Mouse (Mus musculus): ENCODE measurements around the gene R3hdm2. TPM values are rescaled to one million over a fixed set of nuclear protein-coding genes. Genes with fewer than 3 reads are reported as not detected.

The R3hdm2 gene
- polyA plus RNA-seq, 1 experiment from 2014 or later: 33.3 TPM

DNA sequence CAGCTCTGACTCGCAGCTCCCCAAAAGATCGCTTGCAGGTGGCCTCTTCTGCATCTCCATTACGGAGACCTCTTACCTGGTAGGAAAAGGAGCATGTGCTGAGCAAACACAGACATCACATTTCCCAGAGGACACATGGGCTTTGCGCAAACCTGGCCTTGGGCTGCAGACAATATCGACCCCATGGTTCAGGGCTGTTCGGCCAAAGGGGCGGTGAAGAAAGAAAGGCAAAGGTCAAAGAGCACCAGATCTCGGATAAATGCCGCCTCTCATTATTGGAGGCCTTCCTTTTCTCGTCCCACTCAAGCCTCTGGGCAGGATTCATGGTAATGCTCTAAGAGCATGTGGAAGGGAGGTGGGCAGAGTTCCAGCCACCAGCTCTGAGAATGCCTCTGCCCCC, 24.8 kb upstream of the R3hdm2 start:
- H3K27me3 ChIP-seq: peaks cover 2% of the 10 kb centered on the region; the same call in 1 of the 2 replicates
- peaks cover 9% of the 10 kb centered on the region; the same call in 1 of the 2 replicates for H3K4me1 ChIP-seq (replicated peaks)
- no peak overlapping the region for H3K9ac ChIP-seq
- no peak overlapping the region for H3K4me3 ChIP-seq
- WGBS: 55% methylated on average over 10 of the region's 10 CpGs
- H3K9me3 ChIP-seq: no peaks in the 10 kb centered on the region
- H3K4me2 ChIP-seq: no peak overlapping the region
- no peak overlapping the region for H3K27ac ChIP-seq (replicated peaks)
- no peak for ATAC-seq (ENCODE audit: low read depth)
- H3K36me3 ChIP-seq: no peaks in the 10 kb centered on the region

DNA sequence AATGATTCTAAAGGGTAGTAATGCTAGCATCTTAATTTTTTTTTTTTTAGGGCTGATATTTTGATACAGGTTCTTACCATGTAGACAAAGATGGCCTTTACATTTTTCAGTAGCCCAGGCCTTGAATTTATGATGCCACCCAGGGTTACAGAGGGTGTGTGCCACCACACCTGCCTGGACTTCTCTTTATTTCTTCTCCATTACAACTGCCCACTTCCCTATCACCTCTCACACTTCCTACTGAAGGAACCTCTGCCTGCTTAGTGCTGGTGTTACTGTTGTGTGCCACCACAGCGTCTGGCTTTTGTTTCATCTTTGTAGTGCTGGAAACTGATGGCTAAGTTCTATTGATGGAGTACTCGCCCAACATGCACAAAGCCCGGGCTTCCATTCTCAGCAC, 19.4 kb upstream of the R3hdm2 start:
- no peaks in the 10 kb centered on the region for H3K9me3 ChIP-seq
- H3K4me1 ChIP-seq (replicated peaks): no peaks in the 10 kb centered on the region
- WGBS: 87% methylated on average over 3 of the region's 3 CpGs
- no peak for ATAC-seq (ENCODE audit: low read depth)
- no peak overlapping the region for H3K9ac ChIP-seq
- H3K27ac ChIP-seq (replicated peaks): no peak overlapping the region
- no peak overlapping the region for H3K4me2 ChIP-seq
- no peak overlapping the region for H3K4me3 ChIP-seq
- H3K36me3 ChIP-seq: no peaks in the 10 kb centered on the region
- H3K27me3 ChIP-seq: no peaks in the 10 kb centered on the region

DNA sequence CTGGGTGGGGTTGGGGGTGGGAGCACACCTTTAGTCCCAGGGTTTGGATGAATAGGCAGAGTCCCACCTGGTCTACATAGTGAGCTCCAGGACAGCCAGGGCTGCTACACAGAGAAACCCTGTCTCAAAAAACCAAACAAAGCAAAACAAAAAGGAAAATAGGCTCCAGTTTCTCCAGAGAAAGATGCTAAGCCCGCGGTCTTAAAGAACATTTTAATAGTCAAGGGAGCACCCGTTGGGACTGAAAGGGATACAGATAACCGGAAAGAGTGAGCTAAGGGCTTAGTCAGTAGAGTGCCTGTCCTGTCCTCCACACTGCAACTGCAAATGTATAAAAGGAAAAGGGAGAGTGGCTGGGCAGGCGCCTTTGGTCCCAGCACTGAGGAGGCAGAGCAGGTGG, 13.0 kb upstream of the R3hdm2 start:
- no peak overlapping the region for H3K9ac ChIP-seq
- no peaks in the 10 kb centered on the region for H3K36me3 ChIP-seq
- 76% methylated on average over 5 of the region's 5 CpGs for WGBS
- H3K4me2 ChIP-seq: no peak overlapping the region
- no peak overlapping the region for H3K4me3 ChIP-seq
- ATAC-seq (ENCODE audit: low read depth): no peak
- H3K9me3 ChIP-seq: no peaks in the 10 kb centered on the region
- no peaks in the 10 kb centered on the region for H3K4me1 ChIP-seq (replicated peaks)
- H3K27ac ChIP-seq (replicated peaks): no peak overlapping the region
- H3K27me3 ChIP-seq: no peaks in the 10 kb centered on the region

DNA sequence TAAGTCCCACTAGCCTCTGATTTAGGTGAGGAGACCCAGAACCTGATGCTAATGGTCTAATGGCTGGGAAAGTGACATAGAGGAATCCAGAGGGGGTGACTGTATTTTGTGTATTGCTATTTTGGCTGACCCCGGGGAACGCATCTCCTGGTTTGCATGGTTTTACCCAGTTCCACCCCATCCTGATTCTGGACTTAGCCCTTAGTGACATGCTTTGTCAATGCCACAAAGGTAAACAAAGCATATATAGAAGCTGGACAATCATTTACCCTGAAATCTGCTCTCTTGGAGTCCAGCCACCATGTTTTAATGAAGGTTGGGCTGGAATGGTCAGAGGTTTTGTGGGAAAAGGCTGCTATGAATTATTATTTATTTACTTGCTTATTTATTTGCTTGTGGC, 11.9 kb upstream of the R3hdm2 start:
- ATAC-seq (ENCODE audit: low read depth): no peak
- H3K36me3 ChIP-seq: no peaks in the 10 kb centered on the region

DNA sequence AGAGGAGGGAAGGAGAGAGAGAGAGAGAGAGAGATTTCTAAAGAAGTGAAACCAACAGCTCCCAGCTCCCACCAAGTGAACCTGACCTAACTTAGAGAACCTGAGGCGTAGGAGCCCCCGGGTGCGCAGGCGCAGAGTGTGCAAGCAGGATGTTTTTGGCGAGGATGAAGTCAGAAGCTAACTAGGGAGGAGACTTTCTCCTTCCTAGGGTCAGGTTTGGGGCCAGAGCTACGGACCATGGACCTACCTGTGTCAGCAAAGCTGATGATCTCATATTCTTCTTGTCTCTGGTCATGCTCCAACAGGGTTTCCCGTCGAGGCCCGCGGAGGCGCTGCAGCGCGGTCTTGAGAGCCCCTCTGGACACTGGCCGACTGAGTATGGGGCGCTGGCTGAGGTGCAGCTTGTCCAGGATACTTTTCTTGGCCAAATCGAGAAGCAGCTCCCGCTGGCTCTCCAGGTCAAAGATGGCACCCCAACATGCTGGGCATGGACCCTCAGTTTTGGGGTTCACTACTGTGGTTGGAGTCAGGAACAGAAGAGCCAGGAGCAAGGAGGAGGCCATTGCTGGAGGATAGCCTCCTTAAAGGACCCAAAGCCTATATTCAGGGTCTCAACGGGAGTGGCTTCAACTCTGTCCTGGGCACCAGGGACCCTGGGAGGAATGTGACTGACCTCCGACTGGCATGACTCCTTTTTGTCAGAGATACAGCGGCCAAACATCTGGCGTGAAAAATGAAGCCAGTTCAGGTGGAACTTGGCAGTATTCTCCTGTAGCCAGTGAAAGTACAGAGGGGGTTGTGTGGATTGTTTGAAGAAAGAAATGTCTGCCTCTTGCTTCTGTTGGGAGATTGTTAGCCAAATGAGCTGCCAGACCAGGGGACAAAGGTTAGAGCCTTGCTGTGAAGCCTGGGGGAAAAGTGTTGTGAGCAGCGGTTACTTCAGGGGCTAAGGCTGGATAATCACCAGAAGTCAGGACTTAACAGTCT, 10.0 kb upstream of the R3hdm2 start, which contains the start of gene Inhbc:
Gene Inhbc, minus strand, starts transcription at position 598 of the 987 bp plus-strand sequence.
- Histone ChIP-seq H3K27me3 (no peaks in the 10 kb centered on the region), H3K9me3 (no peaks in the 10 kb centered on the region), H3K4me3 (no peak within 1 kb of the TSS), H3K36me3 (no peaks in the 10 kb centered on the region), H3K4me1 (replicated peaks) (no peaks in the 10 kb centered on the region), H3K27ac (replicated peaks) (no peak within 1 kb of the TSS), H3K9ac (no peak within 1 kb of the TSS), H3K4me2 (no peak within 1 kb of the TSS)
- 83% methylated on average over 22 of the region's 22 CpGs for WGBS
- ATAC-seq (ENCODE audit: low read depth): no peak

More for the DNA sequence above, 11.9 kb upstream of the R3hdm2 start:
- Histone ChIP-seq H3K4me1 (replicated peaks) (no peaks in the 10 kb centered on the region), H3K4me2 (no peak overlapping the region), H3K27me3 (no peaks in the 10 kb centered on the region), H3K9me3 (no peaks in the 10 kb centered on the region), H3K9ac (no peak overlapping the region), H3K27ac (replicated peaks) (no peak overlapping the region), H3K4me3 (no peak overlapping the region)
- 79% methylated on average over 2 of the region's 2 CpGs for WGBS

DNA sequence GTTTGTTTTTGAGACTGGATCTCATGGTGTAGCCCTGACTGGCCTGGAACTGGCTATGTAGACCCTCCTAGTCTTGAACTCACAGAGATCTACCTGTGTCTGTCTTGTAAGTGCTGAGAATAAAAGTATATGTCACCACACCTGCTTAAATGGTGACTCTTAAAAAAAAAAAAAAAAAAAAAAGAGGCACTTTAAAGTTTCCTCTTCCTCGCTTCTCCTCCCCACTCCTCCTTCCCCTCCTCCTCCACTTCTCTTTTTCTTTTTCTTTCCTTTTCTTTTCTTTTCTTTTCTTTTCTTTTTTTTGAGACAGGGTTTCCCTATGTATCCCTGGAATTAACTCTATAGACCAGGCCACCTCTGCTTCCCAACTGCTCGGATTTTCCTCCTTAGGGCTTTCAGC, 9.1 kb upstream of the R3hdm2 start:
- Histone ChIP-seq H3K4me2 (no peak overlapping the region), H3K9me3 (no peaks in the 10 kb centered on the region), H3K36me3 (no peaks in the 10 kb centered on the region), H3K27ac (replicated peaks) (no peak overlapping the region), H3K27me3 (no peaks in the 10 kb centered on the region), H3K4me3 (no peak overlapping the region), H3K4me1 (replicated peaks) (no peaks in the 10 kb centered on the region), H3K9ac (no peak overlapping the region)
- WGBS: 67% methylated on average over 2 of the region's 2 CpGs
- ATAC-seq (ENCODE audit: low read depth): no peak

DNA sequence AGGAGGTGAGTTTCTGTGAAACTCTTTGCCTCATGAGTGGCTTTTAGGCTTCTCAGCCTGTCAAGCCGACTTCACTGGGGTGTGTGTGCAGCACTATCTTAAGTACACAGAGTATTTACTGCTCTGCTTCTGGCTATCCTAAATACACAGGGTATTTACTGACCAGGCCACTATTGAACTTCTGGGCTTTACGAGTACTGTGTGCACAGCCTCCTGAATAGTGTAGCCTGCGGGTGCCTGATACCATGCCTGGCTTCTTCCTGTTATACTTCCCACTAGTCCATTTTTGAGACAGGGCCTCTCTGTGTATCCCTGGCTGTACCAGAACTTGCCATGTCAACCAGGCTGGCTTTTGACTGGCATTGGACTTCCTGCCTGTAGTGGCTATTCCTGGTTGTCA, 2.4 kb upstream of the R3hdm2 start:
- Histone ChIP-seq H3K9me3 (no peaks in the 10 kb centered on the region), H3K4me1 (replicated peaks) (peaks cover 16% of the 10 kb centered on the region), H3K4me2 (no peak overlapping the region), H3K36me3 (no peaks in the 10 kb centered on the region), H3K4me3 (no peak overlapping the region), H3K9ac (no peak overlapping the region), H3K27ac (replicated peaks) (no peak overlapping the region), H3K27me3 (no peaks in the 10 kb centered on the region)
- WGBS: 79% methylated on average over 3 of the region's 3 CpGs
- ATAC-seq (ENCODE audit: low read depth): no peak

DNA sequence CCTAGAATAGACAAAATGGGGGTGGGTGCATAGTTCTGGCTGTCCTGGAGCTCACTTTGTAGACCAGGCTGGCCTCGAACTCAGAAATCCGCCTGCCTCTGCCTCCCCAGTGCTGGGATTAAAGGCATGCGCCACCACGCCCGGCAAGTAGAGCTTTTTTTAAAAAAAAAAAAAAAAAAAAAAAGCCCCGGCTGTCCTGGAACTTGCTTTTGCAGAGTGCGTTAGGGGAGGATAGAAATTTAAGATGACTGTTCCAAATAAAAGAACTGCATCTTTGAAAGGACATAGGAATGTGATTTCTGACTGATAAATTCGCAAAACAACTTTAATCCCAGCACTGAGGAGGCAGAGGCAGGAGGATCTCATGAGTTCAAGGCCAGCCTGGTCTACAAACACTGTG, 473 bp upstream of the R3hdm2 start:
- H3K27me3 ChIP-seq: no peaks in the 10 kb centered on the region
- no peaks in the 10 kb centered on the region for H3K9me3 ChIP-seq
- no peak for ATAC-seq (ENCODE audit: low read depth)
- WGBS: 80% methylated on average over 8 of the region's 8 CpGs
- peak overlapping the region; percentile 71 for H3K4me3 ChIP-seq
- peak overlapping the region; percentile 57 for H3K4me2 ChIP-seq
- H3K36me3 ChIP-seq: no peaks in the 10 kb centered on the region
- H3K27ac ChIP-seq (replicated peaks): peak overlapping the region; percentile 96
- peaks cover 26% of the 10 kb centered on the region for H3K4me1 ChIP-seq (replicated peaks)
- H3K9ac ChIP-seq: peak overlapping the region; percentile 91; the same call in 1 of the 2 replicates

DNA sequence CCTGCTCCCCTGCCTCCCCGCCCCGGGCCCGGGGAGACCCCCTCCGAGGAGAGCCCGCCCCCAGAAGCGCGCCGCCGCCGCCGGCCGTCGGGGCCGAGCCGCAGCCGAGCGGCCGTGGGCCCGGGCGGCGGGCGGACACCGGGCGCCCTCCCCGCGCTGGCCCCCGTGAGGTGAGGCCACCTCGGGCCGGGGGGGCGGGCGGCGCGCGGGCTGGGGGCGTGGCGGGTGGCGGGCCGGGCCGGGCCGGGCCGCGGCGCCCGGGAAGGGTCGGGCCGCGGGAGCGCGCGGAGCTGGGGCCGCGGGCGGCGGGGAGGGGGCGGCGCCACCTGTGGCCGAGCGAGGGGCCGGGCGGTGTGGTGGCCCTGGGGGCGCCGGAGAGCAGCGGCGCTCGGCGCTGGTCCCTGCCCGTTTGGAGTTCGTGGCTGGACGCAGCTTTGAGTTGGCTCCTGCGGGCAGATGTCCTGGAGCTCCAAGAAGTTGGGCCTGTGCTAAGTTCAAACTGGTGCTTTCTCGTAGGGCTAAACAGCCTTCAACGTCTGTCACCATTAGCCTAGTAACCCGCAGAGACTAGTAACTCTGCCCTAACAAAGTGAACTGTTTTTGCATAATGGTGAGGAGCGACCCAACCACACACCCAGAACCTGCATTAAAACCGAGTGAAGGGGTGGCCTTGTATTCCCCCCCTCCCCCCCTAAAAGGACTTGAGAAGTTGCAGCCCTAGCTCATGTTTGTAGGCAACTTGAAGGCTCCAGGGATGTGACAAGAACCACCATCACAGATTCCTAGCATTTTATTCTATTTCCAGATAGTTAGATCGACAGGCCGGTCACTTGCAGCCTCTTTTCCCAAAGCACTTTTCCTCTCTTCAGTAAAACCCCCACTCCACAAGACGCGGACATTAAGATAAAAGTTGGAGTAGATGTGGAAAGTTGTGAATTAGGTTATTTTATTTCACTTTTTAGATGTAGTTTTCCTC, 928 bp downstream of the R3hdm2 start:
- ATAC-seq (ENCODE audit: low read depth): peak; percentile 70
- WGBS: 1% methylated on average over 51 of the region's 79 CpGs
- H3K4me2 ChIP-seq: peak overlapping the region; percentile 74
- peak overlapping the region; percentile 96 for H3K27ac ChIP-seq (replicated peaks)
- no peaks in the 10 kb centered on the region for H3K9me3 ChIP-seq
- H3K4me1 ChIP-seq (replicated peaks): peaks cover 38% of the 10 kb centered on the region
- no peaks in the 10 kb centered on the region for H3K36me3 ChIP-seq
- no peaks in the 10 kb centered on the region for H3K27me3 ChIP-seq
- peak overlapping the region; percentile 91 for H3K9ac ChIP-seq
- H3K4me3 ChIP-seq: peak overlapping the region; percentile 71

DNA sequence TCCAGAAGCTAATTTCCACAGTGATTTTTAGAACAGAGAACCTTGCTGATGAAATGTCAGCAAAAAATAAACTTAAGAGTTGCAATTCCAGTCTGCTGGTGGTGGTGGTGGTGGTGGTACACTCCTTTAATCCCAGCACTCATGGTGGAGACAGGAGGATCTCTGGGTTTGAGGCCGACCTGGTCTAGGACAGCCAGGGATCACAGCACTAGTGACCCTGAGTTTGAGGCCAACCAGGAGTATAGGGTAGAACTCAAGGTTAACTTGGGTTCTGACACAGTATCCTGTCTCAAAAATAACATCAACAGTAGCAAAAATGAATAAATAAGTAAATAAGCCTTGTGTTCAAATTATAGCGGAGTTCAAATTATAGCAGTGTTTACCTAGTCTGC, 1.6 kb downstream of the R3hdm2 start:
- Histone ChIP-seq H3K27me3 (no peaks in the 10 kb centered on the region), H3K36me3 (no peaks in the 10 kb centered on the region), H3K4me1 (replicated peaks) (peaks cover 38% of the 10 kb centered on the region), H3K4me3 (peak overlapping the region; percentile 71), H3K9ac (peak overlapping the region; percentile 91), H3K4me2 (peak overlapping the region; percentile 74), H3K9me3 (no peaks in the 10 kb centered on the region), H3K27ac (replicated peaks) (peak overlapping the region; percentile 96; the same call in 1 of the 2 replicates)
- WGBS: 66% methylated on average over 2 of the region's 2 CpGs
- no peak for ATAC-seq (ENCODE audit: low read depth)

DNA sequence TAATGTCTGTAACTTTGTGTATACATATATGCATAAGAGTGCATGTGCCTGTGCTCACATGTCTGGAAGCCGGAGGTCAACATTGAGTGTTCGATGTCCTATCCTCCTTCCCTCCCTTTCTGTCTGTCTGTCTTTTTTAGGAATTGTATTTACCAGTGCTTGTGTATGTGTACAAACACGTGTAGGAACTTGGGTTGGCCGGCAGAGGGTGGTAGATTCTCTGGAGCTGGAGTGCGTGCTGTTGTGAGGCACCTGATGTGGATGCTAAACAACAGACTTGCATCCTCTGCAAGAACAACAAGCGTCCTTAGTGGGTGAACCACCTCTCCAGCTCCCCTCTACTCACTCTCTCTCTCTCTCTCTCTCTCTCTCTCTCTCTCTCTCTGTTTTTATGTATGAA, 11.6 kb downstream of the R3hdm2 start:
- Histone ChIP-seq H3K27me3 (no peaks in the 10 kb centered on the region), H3K27ac (replicated peaks) (no peak overlapping the region), H3K4me3 (no peak overlapping the region), H3K4me1 (replicated peaks) (no peaks in the 10 kb centered on the region), H3K36me3 (peaks cover 19% of the 10 kb centered on the region), H3K4me2 (no peak overlapping the region), H3K9ac (no peak overlapping the region), H3K9me3 (no peaks in the 10 kb centered on the region)
- ATAC-seq (ENCODE audit: low read depth): no peak
- WGBS: 79% methylated on average over 6 of the region's 6 CpGs

DNA sequence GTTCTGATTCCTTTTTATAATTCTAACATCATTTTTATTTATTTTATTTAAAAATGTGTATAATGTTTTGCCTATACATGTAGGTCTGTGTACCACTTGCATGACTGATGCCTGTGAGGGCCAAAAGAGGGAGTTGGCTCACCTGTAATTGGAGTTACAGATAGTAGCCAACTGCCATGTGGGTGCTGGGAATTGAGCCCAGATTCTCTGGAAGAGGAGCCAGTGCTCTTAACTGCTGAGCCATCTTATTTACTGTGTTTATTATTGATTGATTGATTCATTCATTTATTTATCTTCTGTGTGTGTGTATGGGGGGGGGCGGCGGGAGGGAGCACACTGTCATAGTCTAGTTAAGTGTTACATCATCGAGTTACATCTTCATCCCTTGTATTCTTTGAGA, 24.6 kb downstream of the R3hdm2 start:
- H3K9ac ChIP-seq: no peak overlapping the region
- WGBS: 98% methylated on average over 3 of the region's 3 CpGs
- no peaks in the 10 kb centered on the region for H3K4me1 ChIP-seq (replicated peaks)
- no peak overlapping the region for H3K4me2 ChIP-seq
- no peak overlapping the region for H3K4me3 ChIP-seq
- no peaks in the 10 kb centered on the region for H3K9me3 ChIP-seq
- H3K27ac ChIP-seq (replicated peaks): no peak overlapping the region
- no peaks in the 10 kb centered on the region for H3K27me3 ChIP-seq
- no peak for ATAC-seq (ENCODE audit: low read depth)
- peaks cover 29% of the 10 kb centered on the region for H3K36me3 ChIP-seq
